Mouse (Mus musculus) right cerebral cortex, postnatal 14 days (tissue): ENCODE measurements around the gene Fst.

ENCODE experiments used
- DNase-seq: peaks from one replicate; pipeline ENCODE4 v3.0.0; 2022

Fst gene

GRCm38 (mm10) chr13:114412326-114412725 lies 46.4 kb downstream of the Fst start:
- DNase-seq = no peak

DNA sequence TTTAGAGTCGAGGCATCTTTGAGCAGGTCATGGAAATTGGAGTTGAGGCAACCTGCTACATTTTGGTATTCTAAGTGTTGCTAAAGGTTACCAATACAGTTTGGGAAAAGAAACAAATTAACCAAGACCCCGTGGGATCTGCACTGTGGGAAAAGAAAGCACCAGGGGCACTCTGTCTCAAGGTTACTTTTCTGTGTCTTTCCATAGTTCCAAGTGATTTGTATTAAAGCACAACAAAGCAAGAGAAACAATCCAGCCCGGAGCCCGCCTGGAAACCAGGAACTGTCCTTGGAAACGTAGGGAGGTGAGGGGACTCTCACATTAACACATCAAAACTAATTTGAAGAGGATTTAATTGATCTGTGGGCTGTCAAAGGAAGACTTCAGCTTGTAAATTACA lies 51.9 kb downstream of the Fst start:
- no peak for DNase-seq

GRCm38 (mm10) chr13:114406424-114406823 lies 52.3 kb downstream of the Fst start:
- DNase-seq = no peak

- DNase-seq = no peak
Measured at GRCm38 (mm10) chr13:114405100-114405715, 53.5 kb downstream of the Fst start.
